Mouse (Mus musculus) CD8-positive naive resting alpha-beta T cell, adult 2 months (primary cell): ENCODE data around the gene Vars2.

Experiments used
- DNase-seq, 2 experiments: peaks; one replicate each; pipeline ENCODE4 v3.0.0; 2022; ENCODE audit warnings: low read depth in 2 of 2, low spot score in 2 of 2

Vars2 gene

GRCm38 (mm10) chr17:35635202-35635601 lies 32.2 kb downstream of the Vars2 start:
- no peak for DNase-seq

- no peak for DNase-seq
These were observed 33.4 kb downstream of the Vars2 start for GRCm38 (mm10) chr17:35633992-35634391.

GRCm38 (mm10) chr17:35626537-35626936 lies 40.9 kb downstream of the Vars2 start, which contains the start of gene Gm9573:
Gm9573 (minus strand) TSS chr17:35626637.
- no peak for DNase-seq

GRCm38 (mm10) chr17:35617127-35617526 lies 50.3 kb downstream of the Vars2 start:
- no peak for DNase-seq
